8 mouse cellular contexts compared by ENCODE assay signal in genomic region chr5:120467026-120467425, GRCm38 (mm10). TPM values are rescaled to one million over a fixed set of nuclear protein-coding genes. Genes with fewer than 3 reads are reported as not detected.
DNase-seq lines count a peak whose midpoint lies in the region; ATAC-seq and TF ChIP-seq lines count a peak whose summit lies in the region.

No protein-coding gene starts in this region.

- H3K9ac ChIP-seq in MEL (ENCODE audit: control insufficient read depth, low read depth, low read length, poor library complexity, severe bottlenecking), result peak overlapping the region; percentile 25
- H3K9ac ChIP-seq in heart, postnatal 0 days (replicated peaks; ENCODE audit: low read depth, low read length), result no peak overlapping the region

- H3K79me2 ChIP-seq in MEL (ENCODE audit: control insufficient read depth, insufficient read depth, low read length, poor library complexity), result no peaks in the 10 kb centered on the region

- peak; percentile 72 for ATAC-seq in heart, postnatal 0 days (ENCODE audit: insufficient read depth, low read depth)
- no peak for ATAC-seq in frontal cortex, adult (ENCODE audit: low TSS enrichment)

- TF ChIP-seq POLR2A in MEL (IDR thresholded peaks at IDR 0.05; ENCODE audit: control insufficient read depth in 1 of 2, insufficient read depth in 1 of 2, low read depth in 1 of 2, low read length in 2 of 2, poor library complexity in 1 of 2), result no peak
- no peak for TF ChIP-seq POLR2A in bone marrow, adult 2 months (IDR thresholded peaks at IDR 0.05; ENCODE audit: borderline replicate concordance, control insufficient read depth, low read depth, low read length)
- TF ChIP-seq POLR2A in olfactory bulb, adult 2 months (IDR thresholded peaks at IDR 0.05; ENCODE audit: insufficient read depth, low read depth, low read length), result no peak

- WGBS in bone marrow, adult 2 months, result 37% methylated on average over 4 of the region's 4 CpGs
- 11% methylated on average over 4 of the region's 4 CpGs for WGBS in heart, postnatal 0 days
- WGBS in olfactory bulb, adult 2 months, result 47% methylated on average over 4 of the region's 4 CpGs

- peaks cover 0 to 5% of the 10 kb centered on the region in 2 experiments; a peak in 2 of 4 replicates for H3K36me3 ChIP-seq in MEL (ENCODE audit: control insufficient read depth in 1 of 2, insufficient read depth in 2 of 2, low read length in 2 of 2)
- H3K36me3 ChIP-seq in heart, postnatal 0 days (replicated peaks; ENCODE audit: control insufficient read depth, insufficient read depth, low read length), result no peaks in the 10 kb centered on the region

- H3K4me1 ChIP-seq in MEL (ENCODE audit: control insufficient read depth in 1 of 2, insufficient read depth in 2 of 2, low read length in 2 of 2), result peaks cover 4 to 14% of the 10 kb centered on the region in 2 experiments
- H3K4me1 ChIP-seq in bone marrow, adult 2 months (ENCODE audit: control insufficient read depth, insufficient read depth, low read length), result no peaks in the 10 kb centered on the region; the same call in 1 of the 2 replicates
- peaks cover 4% of the 10 kb centered on the region; the same call in 1 of the 2 replicates for H3K4me1 ChIP-seq in heart, postnatal 0 days (ENCODE audit: control insufficient read depth, insufficient read depth)
- H3K4me1 ChIP-seq in olfactory bulb, adult 2 months (ENCODE audit: control insufficient read depth, insufficient read depth, low read length), result no peaks in the 10 kb centered on the region

- H3K4me3 ChIP-seq in MEL (ENCODE audit: control insufficient read depth in 1 of 2, insufficient read depth in 1 of 2, low read depth in 2 of 2, low read length in 2 of 2), result peak overlapping the region; percentile 40 to 42
- H3K4me3 ChIP-seq in bone marrow, adult 2 months (replicated peaks; ENCODE audit: control insufficient read depth, low read depth, low read length), result peak overlapping the region; percentile 52
- H3K4me3 ChIP-seq in heart, postnatal 0 days (ENCODE audit: low read depth, low read length), result peak overlapping the region; percentile 47
- H3K4me3 ChIP-seq in olfactory bulb, adult 2 months (ENCODE audit: insufficient read depth, low read depth, low read length), result peak overlapping the region; percentile 11; the same call in 1 of the 2 replicates

- no peak for TF ChIP-seq EP300 in MEL (IDR thresholded peaks at IDR 0.05; ENCODE audit: low read depth in 1 of 2, low read length in 2 of 2)
- TF ChIP-seq EP300 in heart, postnatal 0 days (IDR thresholded peaks at IDR 0.05; ENCODE audit: low read depth), result no peak

- H3K27me3 ChIP-seq in MEL (ENCODE audit: control insufficient read depth in 1 of 2, insufficient read depth in 2 of 2, low read length in 2 of 2), result no peaks in the 10 kb centered on the region
- no peaks in the 10 kb centered on the region for H3K27me3 ChIP-seq in heart, postnatal 0 days (ENCODE audit: control insufficient read depth, insufficient read depth, low read length)

- no peak for DNase-seq in MEL (ENCODE audit: low read depth, low spot score)
- DNase-seq in heart, postnatal 0 days (ENCODE audit: low spot score), result peak; percentile 37
- DNase-seq in kidney, postnatal 36 days, result peak; percentile 66 to 76
- no peak for DNase-seq in left cerebral cortex, adult 8-10 months (ENCODE audit: low spot score in 2 of 2)
- DNase-seq in gastrocnemius, adult 18-20 months (ENCODE audit: low spot score), result no peak

- H3K4me2 ChIP-seq in heart, postnatal 0 days (ENCODE audit: low read depth, low read length), result peak overlapping the region; percentile 56

- H3K9me3 ChIP-seq in MEL (replicated peaks; ENCODE audit: insufficient read depth, low read length), result no peaks in the 10 kb centered on the region
- H3K9me3 ChIP-seq in heart, postnatal 0 days (replicated peaks; ENCODE audit: control insufficient read depth, low read length), result no peaks in the 10 kb centered on the region

- no peak for TF ChIP-seq RAD21 in MEL (IDR thresholded peaks at IDR 0.05; ENCODE audit: low read depth, low read length)

- no peak for TF ChIP-seq CTCF in MEL (IDR thresholded peaks at IDR 0.05 in 2 of 3, conservative IDR thresholded peaks at IDR 0.05 in 1 of 3; ENCODE audit: control insufficient read depth in 1 of 3, insufficient read depth in 1 of 3, low read depth in 2 of 3, low read length in 3 of 3, poor library complexity in 1 of 3, severe bottlenecking in 1 of 3)
- no peak for TF ChIP-seq CTCF in bone marrow, adult 2 months (IDR thresholded peaks at IDR 0.05; ENCODE audit: control insufficient read depth, insufficient read depth, low read length)
- no peak for TF ChIP-seq CTCF in heart, postnatal 0 days (IDR thresholded peaks at IDR 0.05; ENCODE audit: low read depth)
- no peak for TF ChIP-seq CTCF in olfactory bulb, adult 2 months (IDR thresholded peaks at IDR 0.05; ENCODE audit: insufficient read depth, low read depth, low read length)

- no peak overlapping the region for H3K27ac ChIP-seq in MEL (ENCODE audit: control insufficient read depth, low read depth, low read length)
- no peak overlapping the region for H3K27ac ChIP-seq in bone marrow, adult 2 months (ENCODE audit: control insufficient read depth, insufficient read depth, low read depth, low read length, poor library complexity)
- H3K27ac ChIP-seq in heart, postnatal 0 days (ENCODE audit: low read depth), result peak overlapping the region; percentile 74
- no peak overlapping the region for H3K27ac ChIP-seq in olfactory bulb, adult 2 months (ENCODE audit: insufficient read depth, low read depth, low read length)

RNA-seq across cellular contexts. Expression of gene Sdsl, which starts 5.6 kb away (rescaled TPM):
- 8.2 and 12.1 TPM in 2 replicates for total RNA-seq in MEL (2012; rRNA removed)
- 10 to 100 TPM in 1 of 2 experiments, not detected in 1; 21.0 TPM for polyA plus RNA-seq in MEL (2012; ENCODE audit: insufficient read depth in 1 of 2, insufficient read length in 2 of 2, low read depth in 1 of 2, low replicate concordance in 2 of 2, missing spikeins in 1 of 2)
- 11.6 and 13.0 TPM in 2 replicates for polyA plus RNA-seq in bone marrow, adult 2 months (2011; ENCODE audit: insufficient read depth, insufficient read length, low replicate concordance, missing spikeins)
- 17.0 and 30.3 TPM in 2 replicates for total RNA-seq in heart, postnatal 0 days (2014; rRNA removed; ENCODE audit: low replicate concordance)
- polyA plus RNA-seq in heart, postnatal 0 days (2015; fragmentation: Nextera tagmentation; extraction: Ambion mirVana), result 20.7 TPM in 2 replicates
- not detected in 2 replicates for polyA plus RNA-seq in olfactory bulb, adult 2 months (2012; ENCODE audit: insufficient read depth, insufficient read length, low replicate concordance, missing spikeins)
- total RNA-seq in left cerebral cortex, adult 8-10 months (2022), result 1 to 10 TPM; 4.2 to 7.8 (median 6.2) TPM
- under 1 TPM in 1 of 2 experiments, not detected in 1; 0.41 TPM for total RNA-seq in gastrocnemius, adult 18-20 months (2021)

RNA-seq across cellular contexts. Expression of gene Sds, which starts 9.3 kb away (rescaled TPM):
- not detected in 2 replicates for total RNA-seq in MEL (2012; rRNA removed)
- under 1 TPM in 1 of 2 experiments, not detected in 1; 0.17 TPM for polyA plus RNA-seq in MEL (2012; ENCODE audit: insufficient read depth in 1 of 2, insufficient read length in 2 of 2, low read depth in 1 of 2, low replicate concordance in 2 of 2, missing spikeins in 1 of 2)
- 1.9 and 5.2 TPM in 2 replicates for polyA plus RNA-seq in bone marrow, adult 2 months (2011; ENCODE audit: insufficient read depth, insufficient read length, low replicate concordance, missing spikeins)
- not detected in 2 replicates for total RNA-seq in heart, postnatal 0 days (2014; rRNA removed; ENCODE audit: low replicate concordance)
- not detected in 2 replicates for polyA plus RNA-seq in heart, postnatal 0 days (2015; fragmentation: Nextera tagmentation; extraction: Ambion mirVana)
- polyA plus RNA-seq in olfactory bulb, adult 2 months (2012; ENCODE audit: insufficient read depth, insufficient read length, low replicate concordance, missing spikeins), result not detected in 2 replicates
- 1 to 10 TPM in 1 of 4 experiments, under 1 TPM in 2, not detected in 1; 0.61 to 2.0 (median 1.00) TPM for total RNA-seq in left cerebral cortex, adult 8-10 months (2022)
- total RNA-seq in gastrocnemius, adult 18-20 months (2021), result under 1 TPM in 1 of 2 experiments, not detected in 1; 0.69 TPM

RNA-seq across cellular contexts. Expression of gene Lhx5, which starts 35.5 kb away (rescaled TPM):
- total RNA-seq in MEL (2012; rRNA removed), result not detected in 2 replicates
- not detected for polyA plus RNA-seq in MEL (2012; ENCODE audit: insufficient read depth in 1 of 2, insufficient read length in 2 of 2, low read depth in 1 of 2, low replicate concordance in 2 of 2, missing spikeins in 1 of 2)
- polyA plus RNA-seq in bone marrow, adult 2 months (2011; ENCODE audit: insufficient read depth, insufficient read length, low replicate concordance, missing spikeins), result not detected in 2 replicates
- not detected in 2 replicates for total RNA-seq in heart, postnatal 0 days (2014; rRNA removed; ENCODE audit: low replicate concordance)
- not detected in 2 replicates for polyA plus RNA-seq in heart, postnatal 0 days (2015; fragmentation: Nextera tagmentation; extraction: Ambion mirVana)
- polyA plus RNA-seq in olfactory bulb, adult 2 months (2012; ENCODE audit: insufficient read depth, insufficient read length, low replicate concordance, missing spikeins), result not detected in 2 replicates
- total RNA-seq in left cerebral cortex, adult 8-10 months (2022), result under 1 TPM; 0.16 to 0.46 (median 0.34) TPM
- total RNA-seq in gastrocnemius, adult 18-20 months (2021), result not detected

RNA-seq across cellular contexts. Expression of gene Plbd2, which starts 36.4 kb away (rescaled TPM):
- 9.2 and 10.1 TPM in 2 replicates for total RNA-seq in MEL (2012; rRNA removed)
- 10 to 100 TPM in 1 of 2 experiments, not detected in 1; 30.5 TPM for polyA plus RNA-seq in MEL (2012; ENCODE audit: insufficient read depth in 1 of 2, insufficient read length in 2 of 2, low read depth in 1 of 2, low replicate concordance in 2 of 2, missing spikeins in 1 of 2)
- 2.3 and 9.9 TPM in 2 replicates for polyA plus RNA-seq in bone marrow, adult 2 months (2011; ENCODE audit: insufficient read depth, insufficient read length, low replicate concordance, missing spikeins)
- total RNA-seq in heart, postnatal 0 days (2014; rRNA removed; ENCODE audit: low replicate concordance), result 38.1 and 38.3 TPM in 2 replicates
- 43.9 and 47.2 TPM in 2 replicates for polyA plus RNA-seq in heart, postnatal 0 days (2015; fragmentation: Nextera tagmentation; extraction: Ambion mirVana)
- polyA plus RNA-seq in olfactory bulb, adult 2 months (2012; ENCODE audit: insufficient read depth, insufficient read length, low replicate concordance, missing spikeins), result not detected in 2 replicates
- 10 to 100 TPM; 59.8 to 67.4 (median 64.8) TPM for total RNA-seq in left cerebral cortex, adult 8-10 months (2022)
- total RNA-seq in gastrocnemius, adult 18-20 months (2021), result 10 to 100 TPM; 46.9 to 52.2 TPM

RNA-seq across cellular contexts. Expression of gene Slc8b1, which starts 43.9 kb away (rescaled TPM):
- 2.3 and 2.7 TPM in 2 replicates for total RNA-seq in MEL (2012; rRNA removed)
- 1 to 10 TPM in 1 of 2 experiments, not detected in 1; 5.9 TPM for polyA plus RNA-seq in MEL (2012; ENCODE audit: insufficient read depth in 1 of 2, insufficient read length in 2 of 2, low read depth in 1 of 2, low replicate concordance in 2 of 2, missing spikeins in 1 of 2)
- 18.8 and 45.1 TPM in 2 replicates for polyA plus RNA-seq in bone marrow, adult 2 months (2011; ENCODE audit: insufficient read depth, insufficient read length, low replicate concordance, missing spikeins)
- total RNA-seq in heart, postnatal 0 days (2014; rRNA removed; ENCODE audit: low replicate concordance), result 4.2 and 16.0 TPM in 2 replicates
- 3.4 and 3.6 TPM in 2 replicates for polyA plus RNA-seq in heart, postnatal 0 days (2015; fragmentation: Nextera tagmentation; extraction: Ambion mirVana)
- polyA plus RNA-seq in olfactory bulb, adult 2 months (2012; ENCODE audit: insufficient read depth, insufficient read length, low replicate concordance, missing spikeins), result not detected in 2 replicates
- total RNA-seq in left cerebral cortex, adult 8-10 months (2022), result 1 to 10 TPM; 5.0 to 8.6 (median 6.3) TPM
- total RNA-seq in gastrocnemius, adult 18-20 months (2021), result 1 to 10 TPM; 8.5 to 8.6 TPM

Comparison
In these comparisons a context has a peak if more than half of its experiments do, and no peak if none do; other contexts are left out.
1. DNase-seq: peak in heart, postnatal 0 days (single experiment) and kidney, postnatal 36 days (2 of 2); none in MEL (single experiment), left cerebral cortex, adult 8-10 months (0 of 2) and gastrocnemius, adult 18-20 months (single experiment).
2. Peak in every context shown above with its lines, with median percentiles within 50 percentile points of each other: H3K4me3 ChIP-seq.